Mouse (Mus musculus): ENCODE measurements around the gene Ptprs.
A peak's percentile ranks its signal among the peaks of the same experiment; 100 is the strongest.

The Ptprs gene

DNA sequence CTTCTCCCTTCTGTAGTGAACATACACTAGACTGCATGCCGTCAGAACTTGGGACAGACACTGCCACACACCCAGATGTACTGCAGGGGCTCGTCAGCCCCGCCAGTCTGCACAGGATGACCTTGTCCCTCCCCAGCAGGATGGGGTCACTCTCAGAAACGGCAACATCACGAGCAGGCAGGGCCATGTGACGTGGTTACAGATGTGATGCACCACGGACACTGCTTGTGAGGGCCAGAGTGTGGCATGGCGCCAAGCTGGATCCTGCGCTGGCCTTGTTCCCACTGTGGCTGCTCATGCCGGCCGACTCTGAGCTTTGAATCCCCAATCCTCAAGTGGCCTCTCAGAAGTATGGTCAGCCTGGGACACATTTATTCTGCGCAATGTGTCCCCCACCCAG is 58.0 kb downstream of the Ptprs start:
- DNase-seq, result no peak

- no peak for DNase-seq
Measured at GRCm38 (mm10) chr17:56414785-56415184, 61.5 kb downstream of the Ptprs start.

DNA sequence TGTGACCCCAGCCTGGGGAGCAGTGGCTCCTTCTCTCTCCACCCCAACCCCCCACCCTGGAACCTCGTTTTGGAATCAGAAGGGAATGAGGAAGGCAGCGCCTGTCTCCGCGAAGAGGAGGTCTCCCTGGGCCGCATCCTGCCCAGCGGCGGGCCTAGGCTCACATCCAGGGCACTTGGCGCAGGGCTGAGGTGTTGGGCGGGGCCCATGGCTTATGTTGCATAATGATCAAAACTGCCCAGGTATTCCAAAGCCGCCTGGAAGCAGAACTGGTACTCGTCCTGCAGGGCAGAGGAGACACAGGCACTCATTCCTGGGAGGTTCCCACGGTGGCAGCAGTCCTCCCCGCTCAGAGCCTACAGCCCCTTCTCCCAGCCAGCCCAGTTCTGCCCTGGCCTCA is 63.2 kb downstream of the Ptprs start:
- no peak for DNase-seq

DNA sequence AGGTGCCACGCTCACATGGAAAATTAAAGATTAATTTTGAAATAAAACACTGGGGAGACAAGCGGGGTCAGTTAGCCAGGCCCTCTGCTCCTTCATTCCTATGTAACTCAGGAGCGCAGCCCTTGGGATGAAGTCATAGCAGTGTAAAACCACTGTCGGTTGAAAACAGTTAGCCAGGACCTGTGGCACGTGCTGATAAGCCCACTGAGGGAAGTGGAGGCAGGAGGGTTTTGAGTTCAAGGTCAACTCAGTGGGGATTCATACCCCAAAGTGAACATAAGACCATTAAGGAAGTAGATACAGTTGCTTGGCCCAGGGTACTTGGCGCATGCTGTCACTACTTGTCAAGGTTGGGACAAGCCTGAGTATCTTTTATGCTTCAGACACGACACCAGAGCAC is 64.8 kb downstream of the Ptprs start:
- no peak for DNase-seq

DNA sequence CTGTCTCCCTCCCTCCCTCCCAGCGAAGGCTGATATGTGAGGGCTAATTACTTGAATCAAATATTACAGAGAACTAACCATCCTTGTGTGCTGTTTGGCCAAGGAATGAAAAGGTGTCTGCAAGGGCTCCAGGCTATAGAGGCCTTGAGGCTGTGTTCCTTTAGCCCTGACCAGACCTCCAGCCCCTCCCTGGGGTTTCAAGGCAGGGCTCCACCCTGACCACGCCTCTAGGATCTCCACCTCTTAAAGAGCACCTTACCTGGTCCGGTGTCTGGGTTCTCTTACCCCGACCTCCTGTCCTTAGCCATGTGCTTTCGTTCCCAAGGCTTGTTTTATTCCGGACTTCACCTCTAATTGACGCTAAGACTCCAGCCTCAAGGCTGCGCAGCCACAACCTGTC is 66.5 kb downstream of the Ptprs start:
- DNase-seq, result peak in 1 of 2 experiments; percentile 11

DNA sequence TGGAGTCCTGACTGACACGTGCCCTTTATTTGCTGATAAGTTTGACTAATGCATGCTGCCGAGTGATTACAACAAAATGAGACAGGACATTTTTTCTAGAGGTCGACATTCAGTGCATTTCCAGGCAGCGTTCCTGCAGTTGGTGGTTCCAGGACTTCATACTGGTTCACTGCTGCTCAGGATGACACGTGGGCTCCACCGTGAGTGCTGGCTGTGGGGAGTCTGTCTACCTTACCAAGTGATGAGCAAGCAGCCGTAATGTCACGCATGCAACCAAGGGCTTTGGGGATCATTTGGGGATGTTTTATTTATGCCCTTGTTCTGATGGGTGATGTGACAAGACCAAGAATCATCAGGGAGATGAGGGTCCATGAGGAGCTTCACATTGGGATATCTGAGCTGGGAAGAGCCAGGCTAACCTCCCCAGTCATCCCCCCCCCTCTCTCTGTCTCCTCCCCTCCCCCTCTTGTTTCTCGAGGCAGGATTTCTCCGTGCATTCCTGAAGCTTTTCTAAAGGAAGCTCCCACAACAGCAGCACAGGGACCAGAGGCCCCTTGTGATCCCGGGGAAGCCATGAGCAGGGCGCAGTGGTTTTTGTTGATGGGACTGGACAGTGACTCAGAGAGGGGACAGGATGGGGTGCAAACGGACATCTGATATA is 67.2 kb downstream of the Ptprs start:
- no peak for DNase-seq

DNA sequence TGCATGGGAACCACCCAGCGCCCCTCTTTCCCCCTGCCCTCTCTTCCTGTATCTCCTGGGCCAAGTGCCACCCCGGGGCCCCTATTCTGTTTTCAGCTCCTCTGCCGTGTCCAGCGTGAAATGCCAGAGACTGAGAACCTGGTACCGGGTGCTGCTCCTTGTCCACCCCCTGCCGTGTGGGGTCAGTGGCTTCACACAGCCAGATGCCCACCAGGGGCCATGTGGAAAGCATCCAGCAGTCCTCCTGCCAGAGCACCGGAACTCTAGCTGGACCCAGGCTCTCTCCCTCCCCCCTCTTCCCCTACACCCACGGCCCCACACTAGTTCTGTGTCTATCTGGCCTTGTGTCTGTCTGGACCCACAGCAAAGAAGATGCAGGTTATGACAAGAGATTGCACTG is 68.9 kb downstream of the Ptprs start:
- no peak for DNase-seq

GRCm38 (mm10) chr17:56406878-56407277 is 69.4 kb downstream of the Ptprs start:
- no peak for DNase-seq

- DNase-seq, result no peak
Measured at GRCm38 (mm10) chr17:56405856-56406840, 70.1 kb downstream of the Ptprs start.

DNA sequence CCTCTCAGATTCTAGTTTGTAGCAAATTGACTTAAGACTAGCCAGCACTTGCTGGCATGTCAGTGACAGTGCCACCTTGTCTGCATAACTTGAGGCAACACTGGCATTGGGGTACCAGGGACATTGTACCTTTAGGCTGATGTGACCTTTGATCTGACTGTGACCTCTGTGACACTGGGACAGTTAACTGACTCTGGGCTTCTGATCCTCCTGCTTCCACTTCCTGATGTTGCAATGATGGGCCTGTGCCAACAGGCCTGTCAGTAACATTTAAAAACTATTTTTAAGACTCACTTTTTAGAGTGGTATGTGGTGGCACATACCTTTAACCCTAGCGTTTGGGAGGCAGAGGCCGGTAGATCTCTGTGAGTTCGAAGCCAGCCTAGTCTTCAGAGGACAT is 70.9 kb downstream of the Ptprs start:
- no peak for DNase-seq

DNA sequence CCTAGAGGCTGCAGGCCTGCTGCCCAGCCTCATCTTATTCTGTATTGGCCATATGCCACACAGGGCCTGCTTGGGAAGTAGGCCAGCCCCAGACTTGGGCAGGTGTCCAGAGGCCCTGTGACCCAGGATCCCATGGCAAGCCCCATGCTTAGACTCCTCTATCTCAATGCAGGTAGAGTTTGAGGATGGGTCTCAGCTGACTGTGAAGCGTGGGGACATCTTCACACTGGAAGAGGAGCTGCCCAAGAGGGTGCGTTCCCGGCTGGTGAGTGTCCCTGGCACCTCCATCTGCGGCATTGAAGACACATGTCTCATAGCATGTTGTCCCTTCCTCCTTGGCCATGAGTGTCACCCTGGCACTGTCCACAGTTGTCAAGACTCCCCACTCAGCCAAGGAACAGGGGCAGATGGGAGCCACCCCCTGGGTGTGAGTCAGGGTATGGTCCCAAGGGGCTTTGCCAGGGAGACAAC is 75.2 kb downstream of the Ptprs start:
- peak in 1 of 2 experiments; percentile 33 for DNase-seq

DNA sequence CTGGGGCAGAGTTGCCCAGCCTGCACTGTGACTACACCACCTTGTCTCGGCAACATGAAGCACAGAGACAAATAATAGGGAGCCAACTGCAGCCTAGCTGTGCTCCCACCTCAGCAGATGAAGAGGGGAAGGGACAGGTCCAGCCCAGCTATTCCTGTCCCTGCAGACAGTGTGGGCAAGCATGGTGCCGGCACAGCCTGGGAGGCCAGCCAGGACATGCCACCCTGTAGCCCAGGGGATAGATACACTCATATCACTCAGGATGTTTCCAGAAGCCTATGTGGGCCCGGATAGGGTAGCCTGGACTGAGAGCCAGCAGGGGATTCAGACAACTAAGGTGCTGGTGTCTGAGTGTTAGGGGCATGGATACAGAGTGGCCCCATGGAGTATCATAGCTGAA is 76.1 kb downstream of the Ptprs start:
- no peak for DNase-seq

GRCm38 (mm10) chr17:56396051-56396450 is 80.2 kb downstream of the Ptprs start:
- DNase-seq, result no peak

DNA sequence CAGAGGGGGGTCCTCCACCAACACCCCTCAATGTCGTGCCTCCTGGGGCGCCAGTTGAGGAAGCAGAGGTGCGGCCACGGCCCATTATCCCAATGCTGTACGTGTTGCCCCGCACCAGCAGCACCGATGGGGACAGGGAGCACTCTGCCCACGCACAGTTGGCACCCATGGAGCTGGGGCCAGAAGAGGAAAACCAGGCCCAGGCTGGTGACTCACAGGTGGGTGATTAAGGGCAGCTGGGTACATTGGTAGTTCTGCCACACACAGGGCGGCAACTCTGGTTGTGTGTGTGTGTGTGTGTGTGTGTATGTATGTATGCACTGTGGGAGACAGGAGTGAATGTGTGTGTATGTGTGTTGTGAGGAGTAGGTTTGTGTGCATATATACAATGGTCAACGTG is 82.4 kb downstream of the Ptprs start:
- no peak for DNase-seq

DNA sequence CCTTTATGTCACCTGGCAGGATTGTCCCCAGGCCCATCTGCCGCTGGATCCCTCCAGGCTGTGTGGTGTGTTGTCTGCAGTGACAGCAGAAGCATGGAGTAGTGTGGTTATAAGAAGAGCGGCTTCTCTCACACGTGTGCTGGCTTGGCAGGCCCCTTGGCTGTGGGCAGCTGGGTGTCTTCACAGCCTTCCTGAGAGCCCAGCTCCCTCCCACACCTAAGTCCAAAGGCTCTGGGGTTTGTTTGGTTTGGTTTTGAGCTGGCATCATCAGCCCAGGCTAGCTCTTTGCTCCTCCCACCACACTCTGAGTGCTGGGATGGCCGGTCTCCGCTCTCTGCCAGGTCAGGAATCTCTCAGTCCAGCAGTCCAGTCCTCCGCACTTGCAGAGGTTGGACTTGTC is 83.0 kb downstream of the Ptprs start:
- no peak for DNase-seq

DNA sequence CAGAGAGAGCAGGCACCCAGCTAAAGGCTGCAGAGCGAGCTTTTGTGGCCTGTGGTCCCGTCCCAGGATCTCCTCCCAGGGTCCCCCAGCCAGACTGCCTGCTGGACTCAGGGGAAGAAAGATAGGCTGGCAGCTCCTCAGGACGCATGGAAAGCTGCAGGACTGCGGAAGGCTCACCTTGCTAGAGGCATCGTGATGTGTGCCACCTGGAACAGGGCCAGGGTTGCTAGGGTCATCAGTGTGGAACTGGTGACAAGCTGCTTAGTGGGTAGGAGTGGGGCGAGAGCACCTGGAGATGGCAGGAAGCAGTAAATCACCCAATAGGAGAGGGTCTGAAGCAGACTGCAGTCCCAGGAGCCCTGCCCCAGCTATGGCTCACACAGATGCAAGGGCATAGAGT is 88.7 kb downstream of the Ptprs start:
- DNase-seq, result peak in 1 of 2 experiments; percentile 25

- DNase-seq, result peak; percentile 13 to 61
Measured at GRCm38 (mm10) chr17:56384903-56385302, 91.4 kb downstream of the Ptprs start.

GRCm38 (mm10) chr17:56382997-56383396 is 93.3 kb downstream of the Ptprs start:
- DNase-seq, result no peak

DNA sequence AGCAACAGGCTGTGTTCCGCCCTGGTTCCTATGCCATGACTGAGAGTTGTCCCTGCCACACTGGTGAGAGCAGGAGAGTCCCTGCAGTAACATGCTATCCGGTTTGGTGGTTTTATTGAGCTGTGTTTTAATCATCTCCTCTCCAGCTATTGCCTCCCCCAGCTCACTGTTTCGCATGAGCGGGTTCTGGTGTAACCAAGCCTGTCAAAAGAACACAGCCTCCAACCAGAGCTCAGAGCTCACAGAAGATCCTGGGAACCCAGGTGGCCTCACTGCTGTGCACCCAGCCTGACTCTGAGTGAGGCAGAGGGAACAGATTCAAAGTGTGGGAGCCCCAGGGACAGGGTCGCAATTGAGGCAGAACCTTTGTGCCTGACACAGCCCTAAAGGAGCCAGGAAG is 95.1 kb downstream of the Ptprs start:
- DNase-seq, result peak; percentile 16 to 71

DNA sequence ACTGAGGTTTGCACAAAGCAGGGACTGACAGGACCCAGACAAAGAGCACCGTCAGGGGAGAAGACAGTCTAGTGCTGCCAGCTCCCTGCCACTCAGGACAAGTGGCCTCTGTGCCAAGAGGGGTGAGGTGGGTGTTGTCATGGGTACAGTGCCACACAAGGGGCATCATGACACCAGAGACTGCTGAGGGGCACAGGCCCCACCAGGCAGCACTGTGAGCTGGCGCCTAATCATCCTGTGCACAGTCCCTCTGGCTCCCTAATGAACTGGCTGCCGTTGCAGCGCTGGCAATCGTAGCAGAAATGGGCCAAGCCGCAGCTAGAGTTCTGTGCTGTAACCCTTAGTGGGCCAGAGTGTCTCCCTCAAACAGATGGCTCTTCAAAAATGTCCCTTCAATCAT is 96.0 kb downstream of the Ptprs start:
- no peak for DNase-seq

DNA sequence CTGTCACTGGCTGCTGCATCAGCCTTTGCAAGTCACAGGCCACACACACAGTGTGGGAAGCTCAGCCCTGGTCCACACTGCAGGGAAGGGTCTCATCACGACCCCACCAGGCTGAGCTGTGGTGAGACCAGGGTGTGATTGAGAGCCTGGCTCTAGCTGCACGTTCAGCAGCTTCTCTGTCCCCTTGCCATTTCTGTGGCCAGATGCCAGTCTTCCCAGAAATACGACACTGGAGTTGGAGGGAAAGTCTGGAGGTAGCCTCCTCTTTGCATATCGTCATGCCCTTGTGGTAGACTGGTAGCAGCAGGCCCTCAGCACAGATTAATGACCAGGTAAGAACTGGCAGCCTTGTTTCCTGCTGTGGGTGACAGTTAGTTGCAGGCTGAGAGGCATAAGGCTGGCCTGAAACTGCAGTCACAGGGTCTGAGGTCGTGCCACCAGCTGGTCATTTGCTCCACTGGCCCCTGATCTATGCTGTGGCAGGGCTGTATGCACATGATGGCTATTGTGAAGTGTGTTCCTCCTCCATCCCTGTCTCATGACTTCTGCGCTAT is 96.9 kb downstream of the Ptprs start:
- DNase-seq, result peak in 1 of 2 experiments; percentile 9

DNA sequence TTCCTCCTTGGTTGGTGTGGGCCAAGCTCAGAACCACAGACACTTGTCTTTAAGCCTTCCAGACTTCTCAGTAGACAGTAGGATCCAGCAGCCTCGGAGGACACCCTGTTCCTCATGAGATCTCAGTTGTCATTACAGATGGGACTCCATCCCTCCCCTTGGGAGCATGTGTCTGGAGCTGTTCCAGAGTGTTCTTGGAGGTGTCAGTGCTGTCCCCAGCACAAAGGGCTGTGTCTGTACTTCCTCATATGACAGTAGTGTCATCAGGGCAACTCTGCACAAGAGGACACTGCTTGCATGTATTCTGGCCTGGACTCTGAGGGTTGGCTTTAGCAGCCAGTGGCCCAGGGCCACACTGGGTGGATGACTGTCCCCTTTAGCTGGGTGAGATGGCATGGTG is 101.4 kb downstream of the Ptprs start:
- DNase-seq, result no peak

DNA sequence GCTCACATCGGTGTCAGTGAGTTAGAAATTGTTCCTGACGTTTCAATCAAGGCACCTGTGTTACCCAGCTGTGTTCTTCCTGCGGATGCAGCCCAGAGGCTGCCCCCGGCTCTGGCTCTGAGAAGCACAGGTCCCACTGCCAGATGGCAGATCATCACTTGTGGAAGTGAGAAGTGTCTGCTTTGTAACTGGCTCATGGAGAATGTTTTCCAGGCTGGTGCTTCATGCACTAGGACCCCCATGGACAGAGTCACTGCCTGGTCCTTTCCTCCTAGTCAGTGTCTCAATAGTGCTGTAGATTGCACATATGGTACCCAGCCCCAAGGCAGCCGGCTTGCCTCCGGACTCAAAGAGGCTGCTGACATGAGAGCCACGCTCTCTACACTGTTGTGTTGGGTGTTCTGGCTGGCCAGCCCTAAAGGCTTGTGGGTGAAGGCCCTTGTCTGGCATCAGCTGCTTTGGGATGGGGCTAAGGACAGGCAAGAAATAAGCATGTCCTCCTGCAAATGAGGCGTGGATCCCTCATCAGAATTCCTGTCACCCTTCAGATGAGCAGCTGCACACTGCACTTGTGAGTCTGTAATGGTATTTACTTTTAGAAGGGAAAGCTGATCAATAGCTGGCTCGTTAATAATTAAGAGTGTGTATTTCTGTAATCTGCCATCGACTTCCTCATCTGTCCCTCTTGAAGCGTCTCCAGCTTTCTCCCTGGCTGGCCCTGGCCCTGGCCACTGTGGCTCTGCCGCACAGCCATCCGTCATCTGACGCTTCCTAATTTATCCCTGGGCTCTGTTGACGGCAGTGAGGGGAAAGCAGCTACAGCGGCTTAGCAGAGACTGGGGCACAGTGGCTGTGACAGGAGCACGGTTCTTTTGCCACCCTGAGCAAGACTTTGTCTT is 102.9 kb downstream of the Ptprs start:
- no peak for DNase-seq
